8 mouse cellular contexts compared by ENCODE assay signal in genomic region chr12:72520645-72521044, GRCm38 (mm10). TPM values are rescaled to one million over a fixed set of nuclear protein-coding genes. Genes with fewer than 3 reads are reported as not detected.
DNase-seq lines count a peak whose midpoint lies in the region; ATAC-seq lines count a peak whose summit lies in the region.

No protein-coding gene starts in this region.

- H3K4me3 ChIP-seq in limb, embryonic 10.5 days = no peak overlapping the region

- WGBS in limb, embryonic 10.5 days = 4% methylated on average over 2 of the region's 2 CpGs

- H3K27ac ChIP-seq in limb, embryonic 10.5 days = no peak overlapping the region

- H3K9me3 ChIP-seq in limb, embryonic 10.5 days (replicated peaks) = no peaks in the 10 kb centered on the region

- no peaks in the 10 kb centered on the region for H3K4me1 ChIP-seq in limb, embryonic 10.5 days

- no peaks in the 10 kb centered on the region for H3K27me3 ChIP-seq in limb, embryonic 10.5 days (ENCODE audit: low read depth, poor library complexity, severe bottlenecking)

- 0 out of 2 replicates have a peak, but pooled peaks have one; percentile 52 for ATAC-seq in frontal cortex, adult (ENCODE audit: low TSS enrichment)

- DNase-seq in layer of hippocampus, postnatal 25 days (ENCODE audit: extremely low spot score in 1 of 2, low spot score in 1 of 2) = peak; percentile 33 to 84
- no peak for DNase-seq in layer of hippocampus, adult 9-10 months (ENCODE audit: low spot score)
- DNase-seq in MN1 (ENCODE audit: low spot score) = peak; percentile 71
- DNase-seq in c-Kit-negative CD71-positive TER-119-positive erythroid progenitor cells, embryonic 14.5 days (ENCODE audit: low read depth, low spot score) = peak; percentile 42
- peak; percentile 85 for DNase-seq in limb, embryonic 10.5 days (ENCODE audit: low spot score)
- peak; percentile 61 for DNase-seq in retina, adult 2 months (ENCODE audit: low read depth, low spot score)
- peak; percentile 81 for DNase-seq in urinary bladder, postnatal 25 days (ENCODE audit: low spot score)

- no peaks in the 10 kb centered on the region for H3K36me3 ChIP-seq in limb, embryonic 10.5 days

RNA-seq across cellular contexts. Expression of gene Pcnx4, which starts 15.5 kb away (rescaled TPM):
- total RNA-seq in layer of hippocampus, postnatal 25 days (2021) = 10 to 100 TPM; 29.2 to 33.0 TPM
- 12.4 and 13.8 TPM in 2 replicates for polyA plus RNA-seq in limb, embryonic 10.5 days (2016; fragmentation: Nextera tagmentation; extraction: Ambion mirVana)
